Mouse (Mus musculus): Measurements from ENCODE around the gene Rad51c.
"Not testable (repeated sequence)": the region's sequence is repeated elsewhere in the genome, so short reads cannot be mapped to it uniquely, and the experiment has no call there.

Gene Rad51c

GRCm38 (mm10) chr11:87404876-87405275, at the start of gene Rad51c, which contains the start of gene Tex14:
TSS of gene Rad51c (minus strand) at chr11:87404954.
TSS of gene Tex14 (plus strand) at chr11:87405065.
- no peak for DNase-seq (ENCODE audit: low read depth, low spot score)

- DNase-seq (ENCODE audit: low read depth, low spot score) = no peak
Observed at GRCm38 (mm10) chr11:87454035-87454690, 49.4 kb upstream of the Rad51c start.

DNA sequence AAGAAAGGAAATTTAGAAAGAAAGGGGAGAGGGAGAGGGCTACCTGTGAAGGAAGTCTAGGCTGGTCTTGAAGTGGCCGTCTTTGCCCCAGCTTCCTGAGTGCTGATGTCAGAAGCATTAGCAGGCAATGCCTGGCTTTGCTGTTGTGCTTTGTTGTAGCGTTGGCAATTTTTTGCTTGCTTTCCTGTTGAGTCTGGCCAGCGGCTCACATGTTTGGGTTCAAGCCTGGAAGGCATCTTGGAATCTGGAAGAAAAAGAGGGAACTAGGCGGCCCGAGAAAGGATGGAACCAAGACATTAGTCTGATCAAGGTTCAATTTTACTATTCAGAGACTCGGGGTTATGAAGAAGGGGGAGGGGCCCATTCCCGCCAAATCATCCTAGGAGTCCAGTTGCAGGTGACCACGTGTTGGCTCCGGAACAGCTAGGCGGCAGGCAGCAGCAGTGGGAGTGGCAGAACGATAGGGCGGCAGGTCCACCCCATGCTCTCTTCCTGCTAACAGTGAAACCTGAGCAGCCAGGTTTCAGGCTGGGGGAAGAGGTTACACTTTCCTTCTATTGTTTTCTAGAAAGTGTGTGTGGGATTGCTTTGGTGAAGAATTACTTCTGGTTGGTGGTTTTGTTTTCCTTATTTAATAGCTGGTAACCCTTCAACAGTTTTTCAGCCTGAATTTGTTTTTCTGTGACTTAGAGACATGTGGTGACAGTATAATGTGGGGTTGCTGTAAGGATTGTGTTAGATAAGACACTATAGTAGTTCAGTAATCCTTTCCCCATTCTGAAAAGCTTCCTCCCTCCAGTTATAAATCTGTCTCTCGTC, 48.7 kb upstream of the Rad51c start:
- DNase-seq (ENCODE audit: low read depth, low spot score) = no peak

- DNase-seq (ENCODE audit: low read depth, low spot score) = not testable (repeated sequence)
Observed at GRCm38 (mm10) chr11:87452779-87453178, 48.0 kb upstream of the Rad51c start.

GRCm38 (mm10) chr11:87449847-87450246, 45.1 kb upstream of the Rad51c start:
- not testable (repeated sequence) for DNase-seq (ENCODE audit: low read depth, low spot score)

- DNase-seq (ENCODE audit: low read depth, low spot score) = no peak
Observed at GRCm38 (mm10) chr11:87449200-87449547, 44.4 kb upstream of the Rad51c start.

DNA sequence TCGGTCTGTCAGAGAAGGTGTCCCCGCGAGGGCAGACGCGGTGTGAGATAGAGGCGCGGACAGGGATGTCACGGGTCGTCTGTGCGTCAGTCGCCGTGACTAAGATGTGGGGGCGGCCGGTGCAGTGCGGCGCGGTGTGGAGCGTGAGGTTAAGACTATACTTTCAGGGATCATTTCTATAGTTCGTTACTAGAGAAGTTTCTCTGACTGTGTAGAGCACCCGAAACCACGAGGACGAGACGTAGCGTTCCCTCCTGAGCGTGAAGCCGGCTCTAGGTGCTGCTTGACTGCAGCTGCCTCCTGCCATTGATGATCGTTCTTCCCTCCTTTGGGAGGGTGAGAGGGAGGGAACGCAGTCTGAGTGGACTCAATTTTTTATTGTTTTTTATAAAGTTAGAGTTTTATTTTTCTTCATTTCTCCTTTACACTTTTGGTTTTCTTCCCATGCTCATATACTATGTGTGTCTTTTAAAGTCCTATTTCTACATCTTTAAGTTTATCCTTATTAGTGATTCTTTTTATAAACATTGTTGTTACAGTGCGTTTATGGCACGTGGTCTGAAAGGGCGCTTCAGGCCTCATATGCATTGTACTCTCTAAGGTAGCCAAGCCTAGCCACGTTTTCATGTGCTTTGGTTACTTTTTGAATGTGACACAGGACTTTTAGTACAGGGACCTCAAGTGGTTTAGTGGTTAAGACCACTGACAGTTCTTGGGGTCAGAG, 43.9 kb upstream of the Rad51c start:
- DNase-seq (ENCODE audit: low read depth, low spot score) = not testable (repeated sequence)

- DNase-seq (ENCODE audit: low read depth, low spot score) = not testable (repeated sequence)
Observed at GRCm38 (mm10) chr11:87448081-87448475, 43.3 kb upstream of the Rad51c start.

DNA sequence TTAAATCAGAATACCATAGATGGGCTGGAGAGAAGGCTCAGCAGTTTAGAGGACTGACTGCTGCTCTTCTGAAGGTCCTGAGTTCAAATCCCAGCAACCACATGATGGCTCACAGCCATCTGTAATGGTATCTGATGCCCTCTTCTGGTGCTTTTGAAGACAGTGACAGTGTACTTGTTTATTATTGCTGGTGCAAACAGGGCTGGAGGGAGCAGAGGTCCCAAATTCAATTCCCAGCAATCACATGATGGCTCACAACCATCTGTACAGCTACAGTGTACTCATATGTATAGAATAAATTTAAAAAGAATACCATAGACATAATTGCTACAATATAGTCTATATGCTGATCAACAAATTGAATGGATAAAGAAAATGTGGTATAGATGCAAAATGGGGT, 42.7 kb upstream of the Rad51c start:
- no peak for DNase-seq (ENCODE audit: low read depth, low spot score)

DNA sequence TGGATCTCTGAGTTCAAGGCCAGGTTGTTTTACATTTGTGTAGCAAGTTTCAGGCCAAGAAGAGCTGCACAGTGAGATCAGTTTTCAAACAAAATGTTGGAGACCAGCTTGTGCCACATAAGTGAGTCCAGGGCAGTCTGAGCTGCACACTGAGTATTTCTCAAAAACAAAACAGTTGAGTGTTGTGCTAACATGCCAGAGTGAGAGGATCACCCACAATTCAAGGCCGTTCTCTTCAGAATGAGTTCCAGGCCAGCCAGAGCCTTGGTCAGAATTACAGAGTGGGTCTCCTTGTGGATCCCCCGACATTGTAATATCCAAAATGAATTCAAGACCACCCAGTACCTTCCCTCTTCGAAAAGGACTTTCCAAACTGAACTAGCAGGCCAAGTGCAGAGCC, 41.4 kb upstream of the Rad51c start:
- no peak for DNase-seq (ENCODE audit: low read depth, low spot score)

- DNase-seq (ENCODE audit: low read depth, low spot score) = not testable (repeated sequence)
Observed at GRCm38 (mm10) chr11:87445593-87445992, 40.8 kb upstream of the Rad51c start.

- no peak for DNase-seq (ENCODE audit: low read depth, low spot score)
Observed at GRCm38 (mm10) chr11:87444735-87445428, 40.1 kb upstream of the Rad51c start.

DNA sequence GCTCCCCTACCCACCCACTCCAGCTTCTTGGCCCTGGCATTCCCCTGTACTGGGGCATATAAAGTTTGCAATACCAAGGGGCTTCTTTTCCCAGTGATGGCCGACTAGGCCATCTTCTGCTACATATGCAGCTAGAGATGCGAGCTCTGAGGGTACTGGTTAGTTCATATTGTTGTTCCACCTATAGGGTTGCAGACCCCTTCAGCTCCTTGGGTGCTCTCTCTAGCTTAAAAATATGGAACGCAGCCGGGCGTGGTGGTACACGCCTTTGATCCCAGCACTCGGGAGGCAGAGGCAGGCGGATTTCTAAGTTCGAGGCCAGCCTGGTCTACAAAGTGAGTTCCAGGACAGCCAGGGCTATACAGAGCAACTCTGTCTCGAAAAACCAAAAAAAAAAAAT, 39.3 kb upstream of the Rad51c start:
- not testable (repeated sequence) for DNase-seq (ENCODE audit: low read depth, low spot score)

- DNase-seq (ENCODE audit: low read depth, low spot score) = no peak
Observed at GRCm38 (mm10) chr11:87443373-87443883, 38.7 kb upstream of the Rad51c start.

DNA sequence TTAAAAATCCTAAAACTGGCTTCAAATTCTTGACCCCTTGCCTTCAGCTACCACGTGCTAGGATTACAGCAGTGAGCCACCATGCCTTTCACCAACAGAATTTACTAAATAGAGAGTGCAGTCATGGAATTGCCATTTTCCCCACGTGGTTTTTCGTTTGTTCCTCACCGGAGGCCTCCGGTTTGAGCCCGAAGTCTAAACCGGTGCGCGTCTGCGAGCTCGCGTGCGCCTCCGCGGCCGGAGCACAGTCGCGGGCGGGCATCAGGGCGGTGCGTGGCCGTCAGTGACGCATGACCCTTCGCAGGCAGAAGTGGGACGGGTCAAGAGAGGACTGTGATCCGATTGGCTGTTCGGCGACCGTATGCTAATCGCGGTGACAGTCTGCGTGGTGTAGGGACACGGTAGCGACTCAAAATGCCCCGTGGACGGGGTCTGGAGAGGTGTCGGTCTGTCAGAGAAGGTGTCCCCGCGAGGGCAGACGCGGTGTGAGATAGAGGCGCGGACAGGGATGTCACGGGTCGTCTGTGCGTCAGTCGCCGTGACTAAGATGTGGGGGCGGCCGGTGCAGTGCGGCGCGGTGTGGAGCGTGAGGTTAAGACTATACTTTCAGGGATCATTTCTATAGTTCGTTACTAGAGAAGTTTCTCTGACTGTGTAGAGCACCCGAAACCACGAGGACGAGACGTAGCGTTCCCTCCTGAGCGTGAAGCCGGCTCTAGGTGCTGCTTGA, 38.1 kb upstream of the Rad51c start:
- not testable (repeated sequence) for DNase-seq (ENCODE audit: low read depth, low spot score)

GRCm38 (mm10) chr11:87439796-87440420, 35.2 kb upstream of the Rad51c start:
- no peak for DNase-seq (ENCODE audit: low read depth, low spot score)

GRCm38 (mm10) chr11:87436326-87437232, 31.8 kb upstream of the Rad51c start:
- DNase-seq (ENCODE audit: low read depth, low spot score) = no peak

GRCm38 (mm10) chr11:87435107-87435506, 30.4 kb upstream of the Rad51c start:
- not testable (repeated sequence) for DNase-seq (ENCODE audit: low read depth, low spot score)

DNA sequence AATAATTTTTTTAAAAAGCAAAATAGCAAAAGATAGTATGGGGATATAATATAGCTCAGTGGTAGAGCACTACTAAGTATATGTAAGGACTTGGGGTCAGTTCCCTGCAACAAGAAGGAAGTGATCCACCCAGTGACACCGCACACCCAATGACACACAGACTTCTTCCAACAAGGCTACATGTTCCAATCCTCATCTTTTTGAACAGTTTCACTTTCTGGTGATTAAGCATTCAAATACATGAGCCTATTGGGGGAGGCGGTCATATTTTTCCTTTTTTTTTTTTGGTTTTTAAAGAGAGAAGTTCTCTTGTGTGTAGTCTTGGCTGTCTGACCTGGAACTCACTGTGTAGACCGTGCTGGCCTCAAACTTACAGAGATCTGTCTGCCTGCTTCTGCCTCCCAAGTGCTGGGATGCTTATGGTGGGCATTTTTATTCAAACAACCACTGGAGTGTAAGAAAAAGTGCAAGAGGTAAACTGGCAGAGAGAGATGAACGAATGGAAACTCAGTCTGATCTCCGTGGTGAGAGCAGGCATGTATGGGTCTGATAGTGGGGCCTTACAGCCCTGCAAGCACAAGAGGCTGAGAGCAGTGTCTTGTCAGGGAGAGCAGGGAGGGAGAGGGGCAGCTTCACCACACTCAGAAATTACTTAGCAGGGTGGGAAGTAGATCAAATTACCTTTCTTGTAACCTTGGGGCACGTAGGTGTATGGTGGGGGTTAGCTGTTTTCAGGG, 28.3 kb upstream of the Rad51c start:
- no peak for DNase-seq (ENCODE audit: low read depth, low spot score)

Data from brain, embryonic 18.5 days (tissue).